Mouse (Mus musculus) cerebellum, adult 2 months (tissue): ENCODE measurements at regions not wholly inside any gene's neighbourhood (a gene's known extent, or its start where the extent isn't known, plus 50 kb on each side); places are given as distances from the start of the nearest gene placed in this dataset.

Source experiments
- CTCF ChIP-seq: fragments of 200-500 bp; IDR thresholded peaks from 2 replicates; pipeline ENCODE4 v1.5.1; 2011; ENCODE audit warnings: low read depth, mild to moderate bottlenecking, control low read depth, low read length, moderate library complexity, borderline replicate concordance; ENCODE audit not compliant: insufficient read depth
- POLR2A ChIP-seq: fragments of 200-500 bp; IDR thresholded peaks from 2 replicates; pipeline ENCODE4 v1.6.1; 2011; ENCODE audit warnings: low read length, control low read depth, borderline replicate concordance; ENCODE audit not compliant: insufficient read depth

- TF ChIP-seq CTCF (no peak), POLR2A (no peak)
Observed at GRCm38 (mm10) chr9:52243032-52243431, 74.7 kb upstream of the Zc3h12c start.
